Mouse (Mus musculus): Measurements from ENCODE around the gene Mxd4.

DNA sequence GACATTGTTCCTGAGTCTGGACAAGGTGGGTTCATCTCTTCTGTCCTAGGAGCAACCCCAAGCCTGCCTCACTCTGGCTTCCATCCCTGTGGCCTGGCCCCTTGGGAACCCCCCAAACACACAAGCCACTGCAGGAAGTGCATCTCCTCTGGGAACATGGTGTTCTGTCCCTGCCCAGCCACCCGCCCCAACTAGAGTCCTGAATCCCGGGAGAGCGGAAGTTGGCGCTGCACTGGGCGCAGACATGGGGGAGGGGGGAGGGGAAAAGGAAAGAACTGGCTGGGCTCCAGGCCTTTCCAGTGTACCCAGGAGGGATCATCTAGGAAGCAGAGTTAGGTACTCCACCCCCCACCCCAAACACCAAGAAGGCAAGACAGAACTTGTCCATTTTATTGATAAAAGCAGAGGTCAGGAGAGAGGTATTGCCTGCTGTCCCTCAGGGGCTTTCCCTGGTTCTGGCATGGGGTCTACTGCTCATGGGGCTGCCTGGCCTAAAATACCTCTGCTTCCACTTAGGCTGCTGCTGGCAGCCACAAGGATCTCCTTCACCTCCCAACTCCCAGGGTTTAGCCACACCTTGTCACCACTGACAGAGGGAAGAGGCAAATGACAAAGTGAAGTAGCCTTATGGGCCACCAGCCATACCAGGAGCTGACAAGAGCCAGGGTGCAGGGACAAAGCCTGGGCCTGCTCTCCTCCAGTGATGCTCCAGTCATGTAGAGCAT lies 4.2 kb downstream of the Mxd4 start:
- TF ChIP-seq CTCF (IDR thresholded peaks at IDR 0.05; ENCODE audit: low read depth, low read length): no peak
- TF ChIP-seq POLR2A (IDR thresholded peaks at IDR 0.05; ENCODE audit: borderline replicate concordance, low read depth, low read length): no peak

Data from bone marrow macrophage, adult 2 months (primary cell).